Mouse (Mus musculus) adrenal gland, adult 2 months (tissue): Measurements from ENCODE around the gene Gja5. TPM values are rescaled to one million over a fixed set of nuclear protein-coding genes. Genes with fewer than 3 reads are reported as not detected.
"Not testable (repeated sequence)": the region's sequence is repeated elsewhere in the genome, so short reads cannot be mapped to it uniquely, and the experiment has no call there.

Source experiments
- DNase-seq: peaks from one replicate; pipeline ENCODE4 v3.0.0; 2021
- polyA plus RNA-seq: library from polyadenylated mRNA; depleted of rRNA; stranded (reverse); fragments of >200 nt; gene quantifications from 2 replicates; pipeline ENCODE4 v1.2.3, GENCODE M21; 2012; rRNA removed
- total RNA-seq, 2 experiments: library from RNA; stranded (reverse); gene quantifications; 2 replicates each; pipeline ENCODE4 v1.2.3; 2021

The Gja5 gene
- total and polyA plus RNA-seq, 3 experiments = 1.4 to 2.1 (median 1.7) TPM

- not testable (repeated sequence) for DNase-seq
Observed at GRCm38 (mm10) chr3:97103946-97104345, 199.5 kb downstream of the Gja5 start.

- DNase-seq = no peak
Observed at GRCm38 (mm10) chr3:97104696-97105430, 200.4 kb downstream of the Gja5 start.

- no peak for DNase-seq
Observed at GRCm38 (mm10) chr3:97117511-97117910, 213.0 kb downstream of the Gja5 start.

- DNase-seq = no peak
Observed at GRCm38 (mm10) chr3:97118313-97118712, 213.8 kb downstream of the Gja5 start.

GRCm38 (mm10) chr3:97124193-97124592 lies 219.7 kb downstream of the Gja5 start:
- DNase-seq = no peak

Other genes with a start within 250 kb of the Gja5 start
- 1 to 10 TPM; 3.0 to 4.6 TPM for gene Ankrd35, start 234.6 kb upstream of the Gja5 start, total RNA-seq
- gene Ankrd35, start 234.6 kb upstream of the Gja5 start, polyA plus RNA-seq = 1.5 and 3.3 TPM in 2 replicates
- gene Pias3, start 208.3 kb upstream of the Gja5 start, total RNA-seq = 10 to 100 TPM; 20.3 to 24.5 TPM
- gene Pias3, start 208.3 kb upstream of the Gja5 start, polyA plus RNA-seq = 38.9 and 43.9 TPM in 2 replicates
- gene Nudt17, start 196.1 kb upstream of the Gja5 start, total RNA-seq = 1 to 10 TPM in 1 of 2 experiments, under 1 TPM in 1; 0.95 to 1.1 TPM
- 2.3 and 2.5 TPM in 2 replicates for gene Nudt17, start 196.1 kb upstream of the Gja5 start, polyA plus RNA-seq
- 10 to 100 TPM; 28.9 to 32.8 TPM for gene Polr3c, start 177.1 kb upstream of the Gja5 start, total RNA-seq
- gene Polr3c, start 177.1 kb upstream of the Gja5 start, polyA plus RNA-seq = 14.1 and 19.9 TPM in 2 replicates
- gene Rnf115, start 177.0 kb upstream of the Gja5 start, total RNA-seq = 10 to 100 TPM; 39.4 to 46.5 TPM
- gene Rnf115, start 177.0 kb upstream of the Gja5 start, polyA plus RNA-seq = 9.9 and 12.5 TPM in 2 replicates
- under 1 TPM; 0.26 to 0.35 TPM for gene Pdzk1, start 75.4 kb upstream of the Gja5 start, total RNA-seq
- gene Pdzk1, start 75.4 kb upstream of the Gja5 start, polyA plus RNA-seq = not detected in 2 replicates
- not detected for gene Cd160, start 75.3 kb upstream of the Gja5 start, total RNA-seq
- gene Cd160, start 75.3 kb upstream of the Gja5 start, polyA plus RNA-seq = 0.18 TPM in 1 of 2 replicates, not detected in the other
- 10 to 100 TPM; 27.9 to 34.4 TPM for gene Gpr89, start 653 bp downstream of the Gja5 start, total RNA-seq
- gene Gpr89, start 653 bp downstream of the Gja5 start, polyA plus RNA-seq = 8.6 and 10.7 TPM in 2 replicates
- not detected for gene Gja8, start 21.3 kb downstream of the Gja5 start, total RNA-seq
- gene Gja8, start 21.3 kb downstream of the Gja5 start, polyA plus RNA-seq = not detected in 2 replicates